Mouse (Mus musculus) urinary bladder, postnatal 36 days (tissue): Measurements from ENCODE around the gene 1110051M20Rik.
A peak's percentile ranks its signal among the peaks of the same experiment; 100 is the strongest.

Experiments
- DNase-seq, 2 experiments: peaks; one replicate each; pipeline ENCODE4 v3.0.0; 2022; ENCODE audit warnings: low spot score in 2 of 2, mixed read lengths in 1 of 2

Gene 1110051M20Rik

GRCm38 (mm10) chr2:91348936-91349335 lies 95.6 kb downstream of the 1110051M20Rik start:
- no peak for DNase-seq

- no peak for DNase-seq
These were observed 98.9 kb downstream of the 1110051M20Rik start for GRCm38 (mm10) chr2:91345644-91346043.

GRCm38 (mm10) chr2:91339591-91339990 lies 104.9 kb downstream of the 1110051M20Rik start:
- no peak for DNase-seq

- DNase-seq = peak; percentile 24 to 61
These were observed 109.4 kb downstream of the 1110051M20Rik start for GRCm38 (mm10) chr2:91335128-91335527.

- no peak for DNase-seq
These were observed 113.3 kb downstream of the 1110051M20Rik start for GRCm38 (mm10) chr2:91331051-91331843.

GRCm38 (mm10) chr2:91329996-91330738 lies 114.3 kb downstream of the 1110051M20Rik start:
- no peak for DNase-seq

GRCm38 (mm10) chr2:91328729-91329125 lies 115.8 kb downstream of the 1110051M20Rik start:
- no peak for DNase-seq

- no peak for DNase-seq
These were observed 116.4 kb downstream of the 1110051M20Rik start for GRCm38 (mm10) chr2:91327968-91328728.

- no peak for DNase-seq
These were observed 117.7 kb downstream of the 1110051M20Rik start for GRCm38 (mm10) chr2:91326746-91327350.

- no peak for DNase-seq
These were observed 119.6 kb downstream of the 1110051M20Rik start for GRCm38 (mm10) chr2:91324761-91325421.

GRCm38 (mm10) chr2:91324346-91324745 lies 120.2 kb downstream of the 1110051M20Rik start:
- DNase-seq = no peak

- no peak for DNase-seq
These were observed 122.0 kb downstream of the 1110051M20Rik start for GRCm38 (mm10) chr2:91322490-91322889.

GRCm38 (mm10) chr2:91321923-91322322 lies 122.6 kb downstream of the 1110051M20Rik start:
- no peak for DNase-seq

- no peak for DNase-seq
These were observed 123.7 kb downstream of the 1110051M20Rik start for GRCm38 (mm10) chr2:91320559-91321529.

GRCm38 (mm10) chr2:91314184-91314583 lies 130.3 kb downstream of the 1110051M20Rik start:
- DNase-seq = no peak

GRCm38 (mm10) chr2:91312578-91313311 lies 131.8 kb downstream of the 1110051M20Rik start:
- DNase-seq = no peak

GRCm38 (mm10) chr2:91309546-91309945 lies 135.0 kb downstream of the 1110051M20Rik start:
- no peak for DNase-seq

GRCm38 (mm10) chr2:91308680-91309079 lies 135.8 kb downstream of the 1110051M20Rik start:
- DNase-seq = no peak

- DNase-seq = no peak
These were observed 137.9 kb downstream of the 1110051M20Rik start for GRCm38 (mm10) chr2:91306589-91306988.
